Mouse (Mus musculus) CD4-positive, CD25-positive, alpha-beta regulatory T cell, adult 2 months (primary cell): ENCODE data around the gene Thsd7b.

Experiments
- DNase-seq: peaks from one replicate; pipeline ENCODE4 v3.0.0-alpha.2; 2012; ENCODE audit warnings: low read depth, low spot score

Thsd7b gene

DNA sequence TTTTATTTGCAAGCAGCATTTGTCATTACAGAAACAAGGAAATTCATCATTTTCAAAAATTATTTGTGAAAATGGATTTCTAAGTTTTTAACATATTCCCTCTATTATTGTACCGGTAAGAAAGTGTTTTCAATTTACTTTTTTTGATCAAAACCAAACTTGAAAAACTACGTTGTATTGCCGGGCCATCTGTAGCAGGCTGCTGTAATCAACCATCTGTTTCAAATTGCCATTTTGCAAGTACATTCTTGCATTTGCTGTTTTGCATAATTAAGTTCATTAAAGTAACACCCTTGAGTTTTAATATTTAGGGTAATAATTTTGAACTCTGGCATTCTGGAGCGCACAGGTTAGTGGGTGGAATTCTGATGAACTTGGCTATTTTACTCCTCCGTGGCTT is 246.6 kb downstream of the Thsd7b start:
- no peak for DNase-seq

DNA sequence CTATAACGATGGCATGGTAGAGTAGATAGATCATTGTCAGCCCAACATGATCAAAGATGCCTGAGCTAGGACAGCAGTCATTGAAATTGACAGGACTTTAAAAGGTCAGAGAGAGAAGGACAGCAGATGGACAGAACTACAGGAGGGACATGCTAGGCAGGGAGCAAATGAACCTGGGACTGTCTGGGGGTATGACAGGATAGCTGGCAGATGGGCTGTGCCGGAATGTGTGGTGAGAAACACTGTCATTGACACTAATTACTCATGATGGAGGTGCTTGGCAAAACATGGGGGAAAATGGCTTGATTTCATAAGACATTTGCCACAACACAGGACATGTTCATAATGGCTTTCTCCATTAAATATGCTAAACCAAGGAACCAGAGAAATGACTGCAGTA is 253.9 kb downstream of the Thsd7b start:
- DNase-seq = no peak

GRCm38 (mm10) chr1:129532206-129532605 is 259.1 kb downstream of the Thsd7b start:
- no peak for DNase-seq

DNA sequence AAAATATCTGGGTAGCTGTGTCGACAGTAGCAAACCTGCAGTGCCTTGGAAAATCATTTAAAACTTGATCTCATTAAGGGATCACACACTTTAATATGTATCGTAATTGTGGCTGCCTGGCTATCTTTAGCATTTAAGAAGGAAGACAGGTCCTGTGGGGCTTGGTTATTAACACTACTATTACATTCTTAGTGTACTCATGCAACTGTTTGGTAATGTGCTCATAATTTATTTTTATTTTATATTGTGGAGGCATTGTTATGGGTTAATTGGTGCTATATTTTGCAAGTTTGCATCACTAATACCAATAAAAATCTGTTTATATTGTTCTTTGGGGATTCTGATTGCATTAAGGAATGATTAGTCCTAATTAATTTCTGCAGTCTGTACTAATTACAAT is 265.4 kb downstream of the Thsd7b start:
- no peak for DNase-seq

DNA sequence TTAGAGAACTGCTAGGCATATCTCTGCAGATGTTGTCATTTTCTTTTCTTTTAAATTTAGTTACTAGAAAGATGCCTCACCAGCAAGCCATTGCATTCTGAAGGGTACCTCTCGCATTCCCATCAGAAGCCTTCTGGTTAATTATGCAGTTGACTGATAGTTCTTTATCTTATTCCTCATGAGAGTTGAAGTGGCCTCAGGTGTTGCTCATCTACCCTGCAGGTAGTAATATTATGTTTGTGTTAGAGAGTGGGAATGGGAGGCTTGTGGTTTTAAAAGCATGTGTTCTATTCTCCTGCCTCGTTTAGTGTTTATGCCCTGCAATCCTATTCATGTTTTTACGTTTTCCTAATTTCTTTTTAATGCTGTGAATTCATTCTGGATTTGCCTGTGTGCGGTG is 265.9 kb downstream of the Thsd7b start:
- no peak for DNase-seq

GRCm38 (mm10) chr1:129540751-129541150 is 267.6 kb downstream of the Thsd7b start:
- DNase-seq = no peak

DNA sequence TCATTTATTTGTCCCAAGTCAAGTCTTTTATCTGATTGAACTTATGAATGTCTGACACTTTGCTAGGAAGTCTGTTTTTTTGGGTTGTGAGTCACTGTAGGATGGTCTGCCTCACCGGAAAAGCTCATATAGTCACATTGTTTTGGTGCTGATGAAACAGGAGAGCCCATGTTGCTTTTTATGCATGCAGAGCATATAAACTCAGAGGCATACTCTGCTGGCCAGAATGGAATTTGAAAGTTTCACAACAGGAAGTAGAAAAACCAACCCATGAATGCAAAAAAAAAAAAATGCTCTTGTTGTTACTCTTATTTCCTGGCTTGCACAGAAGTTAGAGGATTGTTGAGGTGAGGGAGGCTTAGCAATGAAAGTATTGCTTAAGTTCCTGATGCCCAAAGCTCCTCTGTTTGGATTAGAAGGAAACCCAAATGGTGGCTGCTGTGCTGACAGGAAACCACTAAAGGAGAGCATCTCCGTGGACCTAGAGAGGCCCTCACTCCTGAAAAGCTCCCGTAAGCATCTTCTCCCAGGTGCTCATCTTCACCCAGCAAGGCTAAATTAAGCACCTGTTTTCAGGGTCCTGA is 269.6 kb downstream of the Thsd7b start:
- DNase-seq = no peak

GRCm38 (mm10) chr1:129543169-129543568 is 270.1 kb downstream of the Thsd7b start:
- no peak for DNase-seq

GRCm38 (mm10) chr1:129558054-129558453 is 285.0 kb downstream of the Thsd7b start:
- no peak for DNase-seq

- no peak for DNase-seq
Measured at GRCm38 (mm10) chr1:129559137-129559536, 286.0 kb downstream of the Thsd7b start.

GRCm38 (mm10) chr1:129559812-129560211 is 286.7 kb downstream of the Thsd7b start:
- DNase-seq = no peak

- no peak for DNase-seq
Measured at GRCm38 (mm10) chr1:129562707-129563106, 289.6 kb downstream of the Thsd7b start.

DNA sequence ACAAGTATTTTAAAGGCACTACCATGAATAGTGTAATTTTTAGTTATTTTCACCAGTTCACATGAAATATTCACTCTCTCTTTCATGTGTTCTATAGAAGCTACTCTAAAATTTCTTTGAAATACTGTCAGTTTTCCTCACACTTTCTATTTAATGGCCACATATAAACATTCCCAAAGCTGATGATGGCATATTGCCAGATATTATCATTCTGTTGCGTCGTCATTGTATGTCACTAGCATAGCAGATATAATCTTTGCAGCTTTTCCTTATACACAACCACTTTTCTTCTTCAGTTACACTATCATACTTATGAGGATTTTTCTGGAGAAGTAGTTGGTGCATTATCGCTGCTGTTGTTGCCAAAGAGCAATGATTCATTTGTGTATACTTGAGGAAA is 297.4 kb downstream of the Thsd7b start:
- no peak for DNase-seq

DNA sequence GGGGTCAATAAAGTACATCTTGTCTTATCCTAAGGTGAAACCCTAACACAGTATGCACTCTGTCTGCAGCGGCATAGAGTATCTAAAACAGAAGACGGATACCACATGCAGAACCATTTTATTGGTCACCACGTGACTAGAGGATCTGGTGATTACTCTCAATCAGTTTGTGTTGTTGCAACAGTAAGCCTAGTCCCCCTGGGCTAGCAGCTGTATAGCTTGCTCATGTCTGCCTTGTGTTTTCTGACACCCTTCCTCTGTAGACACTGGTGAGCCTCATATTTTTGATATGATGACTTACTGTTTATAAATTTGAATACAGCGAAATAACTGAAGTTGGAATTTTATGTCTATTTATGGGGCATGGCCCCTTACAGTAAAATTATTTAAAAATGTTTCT is 306.9 kb downstream of the Thsd7b start:
- DNase-seq = no peak

DNA sequence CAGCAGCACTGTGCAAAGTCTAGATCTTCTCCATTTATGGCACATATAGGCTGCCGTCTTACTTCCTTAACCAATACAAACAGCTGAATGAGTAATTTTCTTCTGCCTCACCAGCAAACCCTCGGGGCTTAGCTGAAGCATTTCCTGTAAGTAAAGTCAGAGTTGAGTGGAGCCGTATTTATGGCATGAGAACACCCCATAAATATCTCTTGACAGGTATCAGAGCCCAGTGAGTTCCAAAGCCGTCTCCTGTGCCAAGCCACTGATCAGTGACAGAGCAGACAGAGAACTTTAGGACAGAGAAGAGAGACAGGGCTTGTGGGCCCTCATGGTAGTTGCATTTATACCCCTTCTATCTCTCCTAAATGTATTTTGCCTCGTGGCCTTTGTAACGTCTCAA is 313.5 kb downstream of the Thsd7b start:
- DNase-seq = no peak

DNA sequence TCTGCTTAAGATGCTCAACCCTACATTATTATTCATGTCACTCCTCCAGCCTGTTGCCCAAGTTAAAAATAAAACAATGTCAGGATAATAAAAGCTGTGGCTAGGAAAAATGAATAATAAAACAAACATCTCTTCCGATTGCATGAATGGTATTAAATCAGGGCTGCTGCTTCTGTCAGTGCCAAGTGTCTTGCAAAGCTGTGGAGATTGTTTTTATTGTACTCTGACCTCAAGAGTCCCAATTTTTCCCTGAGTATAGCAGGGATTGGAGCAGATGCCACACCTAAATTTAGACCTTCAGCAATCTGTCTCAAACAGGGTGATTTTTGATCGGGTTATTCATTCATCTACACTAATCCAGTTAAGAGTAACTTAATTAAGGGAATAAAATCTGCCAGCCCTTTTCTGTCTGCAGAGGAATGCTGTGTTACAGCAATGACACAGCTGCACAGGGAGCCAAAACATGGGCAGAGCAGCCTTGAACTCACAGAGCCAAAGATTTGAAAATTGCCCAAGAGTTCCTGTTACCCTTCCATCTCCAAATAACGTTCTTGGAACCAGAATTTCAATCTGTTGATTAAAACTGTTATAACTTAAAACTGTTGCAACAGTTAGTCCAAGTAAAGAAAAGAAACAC is 316.4 kb downstream of the Thsd7b start:
- DNase-seq = no peak

- no peak for DNase-seq
Measured at GRCm38 (mm10) chr1:129595447-129595846, 322.3 kb downstream of the Thsd7b start.

DNA sequence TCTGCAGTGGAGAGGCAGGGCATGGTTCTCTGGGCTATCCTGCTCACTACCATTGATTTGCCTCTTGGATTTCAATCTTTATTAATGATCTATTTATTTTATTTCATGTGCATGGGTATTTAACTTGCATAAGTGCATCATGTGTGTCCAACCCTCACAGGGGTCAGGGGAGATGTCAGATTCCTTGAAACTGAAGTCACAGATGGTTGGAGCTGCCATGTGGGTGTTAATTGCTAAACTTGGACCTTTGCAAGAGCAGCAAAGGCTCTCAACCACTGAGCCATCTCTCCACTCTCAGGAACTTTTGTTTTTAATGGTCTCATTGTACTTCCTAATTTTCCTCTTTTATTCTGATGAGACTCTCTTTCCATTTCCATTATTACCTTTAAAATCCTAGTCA is 327.8 kb downstream of the Thsd7b start:
- DNase-seq = no peak

- DNase-seq = no peak
Measured at GRCm38 (mm10) chr1:129602284-129602683, 329.2 kb downstream of the Thsd7b start.

- DNase-seq = no peak
Measured at GRCm38 (mm10) chr1:129608395-129608794, 335.3 kb downstream of the Thsd7b start.

DNA sequence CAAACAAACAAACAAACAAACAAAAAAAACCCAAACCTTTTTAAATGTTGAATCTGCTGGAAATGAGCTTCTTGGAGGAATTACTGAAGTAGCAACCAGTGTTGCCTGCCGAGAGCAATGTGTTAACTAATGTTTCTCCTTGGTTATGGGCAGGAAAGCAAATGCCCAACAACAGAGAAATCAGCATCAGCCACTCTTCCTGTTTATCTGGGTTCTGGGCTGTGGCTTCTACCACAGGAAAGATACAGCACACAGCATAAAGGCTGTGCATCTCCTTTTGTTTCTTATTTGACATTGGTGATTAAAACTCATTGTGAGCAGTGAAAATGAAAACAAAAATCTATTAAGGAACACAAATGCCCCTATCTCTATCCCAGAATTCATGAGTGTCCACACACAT is 343.0 kb downstream of the Thsd7b start:
- DNase-seq = peak; percentile 3

DNA sequence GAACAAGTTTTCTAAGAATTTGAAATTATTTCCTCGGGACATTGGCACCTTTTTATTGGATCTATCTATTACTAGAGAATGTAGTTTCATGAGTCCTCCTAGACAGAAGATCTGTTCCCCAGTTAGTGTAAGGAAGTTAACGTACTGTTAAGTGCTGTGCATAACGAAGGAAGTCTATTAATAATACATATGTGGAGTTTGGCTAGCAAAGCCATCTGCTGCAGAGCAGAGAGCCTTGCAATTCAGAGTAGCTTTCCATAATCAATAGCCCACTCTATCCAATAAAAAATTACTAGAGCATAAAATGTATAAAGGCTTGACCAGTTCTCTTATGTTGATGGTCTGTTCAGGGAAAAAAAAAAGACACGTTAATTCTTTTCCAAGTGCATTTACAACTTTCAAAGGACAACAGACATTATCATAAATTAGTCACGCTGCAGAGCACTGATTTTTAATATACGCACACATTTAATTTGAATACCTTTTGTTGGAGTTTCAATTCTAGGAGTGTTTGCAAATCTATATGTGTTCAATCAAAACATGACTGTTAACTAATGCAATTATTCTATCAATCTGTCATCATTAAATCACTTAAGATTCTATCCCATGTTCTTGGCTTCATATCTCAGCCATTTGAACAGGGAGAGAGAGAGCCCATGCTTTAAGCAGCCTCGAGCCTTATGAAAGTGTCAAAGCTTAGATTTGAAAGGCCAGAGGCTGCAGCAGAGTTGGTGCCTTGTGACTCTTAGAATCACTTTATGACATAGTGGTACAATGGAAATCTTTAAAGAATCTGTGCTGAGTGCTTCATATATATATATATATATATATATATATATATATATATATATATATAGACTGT is 346.6 kb downstream of the Thsd7b start:
- no peak for DNase-seq

GRCm38 (mm10) chr1:129624519-129624918 is 351.4 kb downstream of the Thsd7b start:
- peak; percentile 2 for DNase-seq
